Mouse (Mus musculus): Measurements from ENCODE around the gene Hnrnpll.

Gene Hnrnpll

GRCm38 (mm10) chr17:79999631-80000030 lies 62.5 kb downstream of the Hnrnpll start:
- DNase-seq (ENCODE audit: low spot score in 2 of 2), result no peak

GRCm38 (mm10) chr17:79998986-79999385 lies 63.1 kb downstream of the Hnrnpll start:
- DNase-seq (ENCODE audit: low spot score in 2 of 2), result no peak

GRCm38 (mm10) chr17:79995091-79995691 lies 66.9 kb downstream of the Hnrnpll start:
- DNase-seq (ENCODE audit: low spot score in 2 of 2), result no peak

- no peak for DNase-seq (ENCODE audit: low spot score in 2 of 2)
Measured at GRCm38 (mm10) chr17:79992114-79992513, 70.0 kb downstream of the Hnrnpll start.

- no peak for DNase-seq (ENCODE audit: low spot score in 2 of 2)
Measured at GRCm38 (mm10) chr17:79991166-79991958, 70.8 kb downstream of the Hnrnpll start.

GRCm38 (mm10) chr17:79990161-79990560 lies 72.0 kb downstream of the Hnrnpll start:
- DNase-seq (ENCODE audit: low spot score in 2 of 2), result no peak

GRCm38 (mm10) chr17:79984450-79984849 lies 77.7 kb downstream of the Hnrnpll start:
- no peak for DNase-seq (ENCODE audit: low spot score in 2 of 2)

GRCm38 (mm10) chr17:79982955-79983529 lies 79.1 kb downstream of the Hnrnpll start:
- DNase-seq (ENCODE audit: low spot score in 2 of 2), result no peak

GRCm38 (mm10) chr17:79982548-79982947 lies 79.6 kb downstream of the Hnrnpll start:
- no peak for DNase-seq (ENCODE audit: low spot score in 2 of 2)

- no peak for DNase-seq (ENCODE audit: low spot score in 2 of 2)
Measured at GRCm38 (mm10) chr17:79981758-79982481, 80.2 kb downstream of the Hnrnpll start.

- DNase-seq (ENCODE audit: low spot score in 2 of 2), result no peak
Measured at GRCm38 (mm10) chr17:79981348-79981747, 80.8 kb downstream of the Hnrnpll start.

GRCm38 (mm10) chr17:79980421-79981120 lies 81.6 kb downstream of the Hnrnpll start:
- no peak for DNase-seq (ENCODE audit: low spot score in 2 of 2)

All from urinary bladder, adult 18-20 months (tissue).